Mouse (Mus musculus): ENCODE data around the gene Trp53tg5. TPM values are rescaled to one million over a fixed set of nuclear protein-coding genes. Genes with fewer than 3 reads are reported as not detected.

The Trp53tg5 gene
- polyA plus RNA-seq, 1 experiment from 2014 or later, result not detected

- Histone ChIP-seq H3K9ac (ENCODE audit: low read length) (peak overlapping the region; percentile 10; the same call in 1 of the 2 replicates), H3K4me3 (ENCODE audit: low read depth, low read length) (peak overlapping the region; percentile 70), H3K4me2 (ENCODE audit: low read length) (peak overlapping the region; percentile 79), H3K27me3 (replicated peaks; ENCODE audit: control insufficient read depth, insufficient read depth, low read length) (no peaks in the 10 kb centered on the region), H3K4me1 (replicated peaks; ENCODE audit: control insufficient read depth, insufficient read depth, low read length) (peaks cover 9% of the 10 kb centered on the region), H3K9me3 (ENCODE audit: control insufficient read depth, low read length) (no peaks in the 10 kb centered on the region), H3K36me3 (ENCODE audit: control insufficient read depth, insufficient read depth, low read length) (no peaks in the 10 kb centered on the region), H3K27ac (ENCODE audit: low read depth) (no peak overlapping the region)
- no peak for DNase-seq (ENCODE audit: low spot score)
- WGBS, result 30% methylated on average over 7 of the region's 7 CpGs
- ATAC-seq (replicated peaks; ENCODE audit: low FRiP score, low TSS enrichment, low read depth), result no peak
Measured at GRCm38 (mm10) chr2:164441731-164442130, 31.8 kb downstream of the Trp53tg5 start.

GRCm38 (mm10) chr2:164441155-164441554, 32.4 kb downstream of the Trp53tg5 start:
- Histone ChIP-seq H3K27ac (ENCODE audit: low read depth) (no peak overlapping the region), H3K9me3 (ENCODE audit: control insufficient read depth, low read length) (no peaks in the 10 kb centered on the region), H3K4me1 (replicated peaks; ENCODE audit: control insufficient read depth, insufficient read depth, low read length) (peaks cover 14% of the 10 kb centered on the region), H3K36me3 (ENCODE audit: control insufficient read depth, insufficient read depth, low read length) (no peaks in the 10 kb centered on the region), H3K27me3 (replicated peaks; ENCODE audit: control insufficient read depth, insufficient read depth, low read length) (no peaks in the 10 kb centered on the region), H3K4me3 (ENCODE audit: low read depth, low read length) (peak overlapping the region; percentile 70), H3K9ac (ENCODE audit: low read length) (no peak overlapping the region), H3K4me2 (ENCODE audit: low read length) (peak overlapping the region; percentile 79)
- DNase-seq (ENCODE audit: low spot score), result no peak
- 44% methylated on average over 8 of the region's 8 CpGs for WGBS
- no peak for ATAC-seq (replicated peaks; ENCODE audit: low FRiP score, low TSS enrichment, low read depth)

DNA sequence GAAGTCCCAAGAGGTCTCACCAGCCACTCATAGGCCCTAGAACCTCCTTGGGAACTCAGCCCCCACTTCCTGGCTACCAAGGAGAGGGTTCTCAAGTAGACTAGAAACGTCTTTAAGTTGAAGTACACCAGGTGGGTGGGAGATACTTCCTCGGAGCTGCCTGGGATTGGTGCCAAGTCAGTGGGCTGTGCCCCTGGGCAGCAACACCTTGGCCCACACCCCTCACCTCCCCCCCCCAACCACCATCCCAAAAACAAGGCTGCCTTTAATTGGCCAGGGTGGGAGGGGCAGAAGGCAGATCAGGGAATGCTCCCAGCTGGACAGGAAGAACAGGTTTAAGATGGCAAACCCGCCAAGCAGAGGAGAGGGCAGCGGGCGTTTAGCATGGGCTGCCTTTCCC, 33.2 kb downstream of the Trp53tg5 start:
- no peak overlapping the region for H3K27ac ChIP-seq (ENCODE audit: low read depth)
- DNase-seq (ENCODE audit: low spot score) (no peak), ATAC-seq (replicated peaks; ENCODE audit: low FRiP score, low TSS enrichment, low read depth) (no peak)
- no peaks in the 10 kb centered on the region for H3K27me3 ChIP-seq (replicated peaks; ENCODE audit: control insufficient read depth, insufficient read depth, low read length)
- 49% methylated on average over 5 of the region's 5 CpGs for WGBS
- H3K9ac ChIP-seq (ENCODE audit: low read length), result no peak overlapping the region
- H3K9me3 ChIP-seq (ENCODE audit: control insufficient read depth, low read length), result no peaks in the 10 kb centered on the region
- no peaks in the 10 kb centered on the region for H3K36me3 ChIP-seq (ENCODE audit: control insufficient read depth, insufficient read depth, low read length)
- H3K4me1 ChIP-seq (replicated peaks; ENCODE audit: control insufficient read depth, insufficient read depth, low read length), result peaks cover 19% of the 10 kb centered on the region
- H3K4me2 ChIP-seq (ENCODE audit: low read length), result peak overlapping the region; percentile 79
- H3K4me3 ChIP-seq (ENCODE audit: low read depth, low read length), result no peak overlapping the region

DNA sequence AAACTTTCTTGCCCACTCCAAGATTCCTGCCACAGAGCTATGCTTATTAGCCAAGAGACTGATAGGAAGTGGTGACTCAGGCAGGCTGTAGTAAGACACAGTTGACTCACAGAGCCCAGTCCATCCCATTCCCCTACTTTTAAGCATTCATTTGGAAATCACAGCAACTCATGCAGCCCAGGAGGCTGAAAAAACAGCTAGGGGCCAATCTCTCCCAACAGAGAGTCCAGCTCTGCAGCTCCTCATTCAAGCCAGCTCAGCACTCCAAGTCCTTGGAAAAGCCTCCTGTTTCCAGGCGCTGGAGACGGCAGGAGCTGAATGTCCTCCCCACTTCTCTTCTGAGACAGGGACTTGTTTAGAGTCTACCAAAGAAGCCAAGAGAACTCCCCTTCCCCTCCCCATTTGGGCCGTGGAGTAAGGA, 34.5 kb downstream of the Trp53tg5 start:
- Histone ChIP-seq H3K27me3 (replicated peaks; ENCODE audit: control insufficient read depth, insufficient read depth, low read length) (no peaks in the 10 kb centered on the region), H3K9ac (ENCODE audit: low read length) (no peak overlapping the region), H3K27ac (ENCODE audit: low read depth) (peak overlapping the region; percentile 17; the same call in 1 of the 2 replicates), H3K4me2 (ENCODE audit: low read length) (peak overlapping the region; percentile 26; the same call in 1 of the 2 replicates), H3K4me1 (replicated peaks; ENCODE audit: control insufficient read depth, insufficient read depth, low read length) (peaks cover 19% of the 10 kb centered on the region), H3K4me3 (ENCODE audit: low read depth, low read length) (no peak overlapping the region), H3K9me3 (ENCODE audit: control insufficient read depth, low read length) (no peaks in the 10 kb centered on the region), H3K36me3 (ENCODE audit: control insufficient read depth, insufficient read depth, low read length) (no peaks in the 10 kb centered on the region)
- WGBS, result 82% methylated on average over 3 of the region's 3 CpGs
- DNase-seq (ENCODE audit: low spot score) (no peak), ATAC-seq (replicated peaks; ENCODE audit: low FRiP score, low TSS enrichment, low read depth) (no peak)

GRCm38 (mm10) chr2:164438257-164438656, 35.3 kb downstream of the Trp53tg5 start:
- Histone ChIP-seq H3K9ac (ENCODE audit: low read length) (no peak overlapping the region), H3K27ac (ENCODE audit: low read depth) (peak overlapping the region; percentile 69; the same call in 1 of the 2 replicates)

GRCm38 (mm10) chr2:164437710-164438109, 35.8 kb downstream of the Trp53tg5 start:
- H3K36me3 ChIP-seq (ENCODE audit: control insufficient read depth, insufficient read depth, low read length), result no peaks in the 10 kb centered on the region
- no peaks in the 10 kb centered on the region for H3K9me3 ChIP-seq (ENCODE audit: control insufficient read depth, low read length)
- WGBS, result 52% methylated on average over 6 of the region's 6 CpGs
- H3K4me2 ChIP-seq (ENCODE audit: low read length), result peak overlapping the region; percentile 26
- H3K4me1 ChIP-seq (replicated peaks; ENCODE audit: control insufficient read depth, insufficient read depth, low read length), result peaks cover 22% of the 10 kb centered on the region
- no peak overlapping the region for H3K4me3 ChIP-seq (ENCODE audit: low read depth, low read length)
- peak; percentile 72 for DNase-seq (ENCODE audit: low spot score)
- peak; percentile 33; the same call in 1 of the 2 replicates for ATAC-seq (replicated peaks; ENCODE audit: low FRiP score, low TSS enrichment, low read depth)
- peak overlapping the region; percentile 69; the same call in 1 of the 2 replicates for H3K27ac ChIP-seq (ENCODE audit: low read depth)
- no peaks in the 10 kb centered on the region for H3K27me3 ChIP-seq (replicated peaks; ENCODE audit: control insufficient read depth, insufficient read depth, low read length)
- no peak overlapping the region for H3K9ac ChIP-seq (ENCODE audit: low read length)

More at GRCm38 (mm10) chr2:164438257-164438656, 35.3 kb downstream of the Trp53tg5 start:
- Histone ChIP-seq H3K27me3 (replicated peaks; ENCODE audit: control insufficient read depth, insufficient read depth, low read length) (no peaks in the 10 kb centered on the region), H3K4me2 (ENCODE audit: low read length) (peak overlapping the region; percentile 26), H3K4me1 (replicated peaks; ENCODE audit: control insufficient read depth, insufficient read depth, low read length) (peaks cover 17% of the 10 kb centered on the region), H3K36me3 (ENCODE audit: control insufficient read depth, insufficient read depth, low read length) (no peaks in the 10 kb centered on the region), H3K4me3 (ENCODE audit: low read depth, low read length) (no peak overlapping the region), H3K9me3 (ENCODE audit: control insufficient read depth, low read length) (no peaks in the 10 kb centered on the region)
- 41% methylated on average over 8 of the region's 8 CpGs for WGBS
- DNase-seq (ENCODE audit: low spot score), result no peak
- peak; percentile 21; the same call in 1 of the 2 replicates for ATAC-seq (replicated peaks; ENCODE audit: low FRiP score, low TSS enrichment, low read depth)

DNA sequence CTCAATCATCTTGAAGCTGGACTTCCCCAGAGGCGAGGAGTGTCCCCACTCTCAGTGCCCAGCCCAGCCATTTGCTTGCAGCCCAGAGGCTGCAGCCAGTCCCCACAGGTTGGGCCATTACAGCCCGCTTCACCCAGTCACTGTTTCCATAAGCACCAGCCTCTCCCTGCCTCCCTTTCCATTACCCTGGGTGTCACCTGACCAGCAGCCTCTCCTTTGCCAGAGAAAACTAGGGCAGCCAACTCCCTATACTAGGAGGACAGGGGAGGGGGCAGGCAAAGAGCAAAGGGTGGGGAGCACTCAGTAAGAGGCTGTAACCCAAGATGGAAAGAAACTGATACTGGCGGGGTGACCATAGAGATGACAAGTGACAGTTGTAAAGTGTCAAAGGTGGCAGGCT, 36.6 kb downstream of the Trp53tg5 start:
- DNase-seq (ENCODE audit: low spot score) (no peak), ATAC-seq (replicated peaks; ENCODE audit: low FRiP score, low TSS enrichment, low read depth) (peak; percentile 29; the same call in 1 of the 2 replicates)

GRCm38 (mm10) chr2:164436215-164436913, 37.2 kb downstream of the Trp53tg5 start:
- H3K27ac ChIP-seq (ENCODE audit: low read depth), result peak overlapping the region; percentile 69
- H3K27me3 ChIP-seq (replicated peaks; ENCODE audit: control insufficient read depth, insufficient read depth, low read length), result no peaks in the 10 kb centered on the region
- WGBS, result 25% methylated on average over 8 of the region's 8 CpGs
- ATAC-seq (replicated peaks; ENCODE audit: low FRiP score, low TSS enrichment, low read depth) (no peak), DNase-seq (ENCODE audit: low spot score) (no peak)
- H3K4me3 ChIP-seq (ENCODE audit: low read depth, low read length), result peak overlapping the region; percentile 6
- H3K4me1 ChIP-seq (replicated peaks; ENCODE audit: control insufficient read depth, insufficient read depth, low read length), result peaks cover 35% of the 10 kb centered on the region
- no peaks in the 10 kb centered on the region for H3K9me3 ChIP-seq (ENCODE audit: control insufficient read depth, low read length)
- no peaks in the 10 kb centered on the region for H3K36me3 ChIP-seq (ENCODE audit: control insufficient read depth, insufficient read depth, low read length)
- peak overlapping the region; percentile 26 for H3K4me2 ChIP-seq (ENCODE audit: low read length)
- H3K9ac ChIP-seq (ENCODE audit: low read length), result peak overlapping the region; percentile 31; the same call in 1 of the 2 replicates

More for the DNA sequence above, 36.6 kb downstream of the Trp53tg5 start:
- peak overlapping the region; percentile 69 for H3K27ac ChIP-seq (ENCODE audit: low read depth)
- peaks cover 29% of the 10 kb centered on the region for H3K4me1 ChIP-seq (replicated peaks; ENCODE audit: control insufficient read depth, insufficient read depth, low read length)
- H3K9ac ChIP-seq (ENCODE audit: low read length), result peak overlapping the region; percentile 31; the same call in 1 of the 2 replicates
- H3K4me3 ChIP-seq (ENCODE audit: low read depth, low read length), result peak overlapping the region; percentile 6
- H3K9me3 ChIP-seq (ENCODE audit: control insufficient read depth, low read length), result no peaks in the 10 kb centered on the region
- WGBS, result 43% methylated on average over 3 of the region's 3 CpGs
- no peaks in the 10 kb centered on the region for H3K27me3 ChIP-seq (replicated peaks; ENCODE audit: control insufficient read depth, insufficient read depth, low read length)
- no peaks in the 10 kb centered on the region for H3K36me3 ChIP-seq (ENCODE audit: control insufficient read depth, insufficient read depth, low read length)
- H3K4me2 ChIP-seq (ENCODE audit: low read length), result peak overlapping the region; percentile 26
